Mouse (Mus musculus) CD8-positive naive resting alpha-beta T cell, adult 2 months (primary cell): Measurements from ENCODE around the gene Spag7.

Experiments used
- DNase-seq, 2 experiments: peaks; one replicate each; pipeline ENCODE4 v3.0.0; 2022; ENCODE audit warnings: low read depth in 2 of 2, low spot score in 2 of 2

Spag7 gene

GRCm38 (mm10) chr11:70657573-70657972, 11.6 kb downstream of the Spag7 start:
- no peak for DNase-seq

DNA sequence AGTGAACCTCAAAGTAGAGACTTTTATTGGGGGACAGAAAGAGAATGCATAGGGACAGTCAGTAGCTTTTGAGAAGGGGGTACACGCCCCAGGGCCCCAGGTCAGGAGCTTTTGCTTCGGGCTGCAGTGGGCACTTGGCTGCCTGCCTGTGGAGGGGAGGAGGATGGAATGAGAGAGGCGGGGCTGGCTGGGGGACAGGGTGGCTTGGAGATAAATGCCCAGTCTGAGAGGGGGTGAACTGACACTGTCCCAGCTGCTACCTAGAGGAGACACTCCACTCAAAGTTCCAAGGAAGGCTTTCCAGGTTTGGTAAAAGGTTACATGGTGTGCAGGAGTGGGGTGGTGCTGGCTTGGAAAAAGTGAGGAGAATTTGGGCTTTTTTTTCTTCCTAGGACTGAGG, 12.3 kb downstream of the Spag7 start, which contains the start of gene Eno3:
TSS of gene Eno3 (plus strand) at position 239 of the 400 bp plus-strand sequence.
- DNase-seq: no peak

- DNase-seq: no peak
Measured at GRCm38 (mm10) chr11:70656456-70656927, 12.7 kb downstream of the Spag7 start.

GRCm38 (mm10) chr11:70655571-70656455, 13.4 kb downstream of the Spag7 start:
- DNase-seq: peak; percentile 26

GRCm38 (mm10) chr11:70654923-70655570, 14.2 kb downstream of the Spag7 start:
- peak; percentile 50 to 68 for DNase-seq

- DNase-seq: peak; percentile 64 to 67
Measured at GRCm38 (mm10) chr11:70654198-70654922, 14.9 kb downstream of the Spag7 start, which contains the start of gene Pfn1. TSS of gene Pfn1 (minus strand) at chr11:70654644.

DNA sequence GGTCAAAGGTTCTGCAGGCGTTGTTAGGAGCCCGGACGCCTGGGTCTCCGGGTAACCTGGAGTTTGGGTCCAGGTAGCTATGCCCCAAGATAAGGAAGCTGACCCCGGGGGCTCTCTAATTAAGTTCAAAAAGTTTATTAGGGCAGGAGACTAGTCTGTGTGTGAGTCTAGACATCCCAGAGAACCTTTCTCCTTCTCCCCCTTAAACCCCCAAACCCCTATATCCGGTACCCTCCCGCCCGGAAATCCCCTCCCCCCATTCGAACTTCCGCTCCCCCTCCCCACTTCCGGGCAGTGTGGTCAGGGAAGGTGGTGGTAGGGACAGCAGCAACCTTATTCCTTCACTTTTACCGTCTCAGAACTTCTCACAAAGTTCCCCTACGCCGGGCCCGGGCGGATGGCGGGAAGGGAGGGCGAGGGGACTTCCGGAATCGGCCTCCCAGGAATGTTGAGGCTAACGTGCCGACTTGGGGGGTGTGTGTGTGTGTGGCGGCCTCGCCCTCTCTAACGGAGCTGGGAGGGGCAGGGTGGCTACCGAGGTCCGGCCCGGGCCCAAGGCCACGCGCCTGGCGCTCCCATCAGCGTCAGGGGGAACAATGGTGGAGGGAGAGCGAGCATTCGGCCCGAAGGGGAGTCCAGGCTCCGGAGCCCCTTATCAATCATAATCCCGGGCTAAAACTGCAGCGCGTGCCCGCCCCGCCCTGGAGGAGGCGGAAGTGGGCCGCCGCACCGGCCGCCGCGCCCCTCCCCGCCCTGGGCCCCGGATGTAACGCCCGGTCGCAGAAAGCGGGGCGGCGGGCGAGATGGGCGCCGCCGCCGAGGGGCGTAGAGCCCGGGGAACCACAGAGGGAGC, 15.6 kb downstream of the Spag7 start:
- peak; percentile 41 to 51 for DNase-seq

- peak in 1 of 2 experiments; percentile 37 for DNase-seq
Measured at GRCm38 (mm10) chr11:70652884-70653344, 16.3 kb downstream of the Spag7 start.

GRCm38 (mm10) chr11:70652029-70652883, 17.0 kb downstream of the Spag7 start:
- peak in 1 of 2 experiments; percentile 32 for DNase-seq

DNA sequence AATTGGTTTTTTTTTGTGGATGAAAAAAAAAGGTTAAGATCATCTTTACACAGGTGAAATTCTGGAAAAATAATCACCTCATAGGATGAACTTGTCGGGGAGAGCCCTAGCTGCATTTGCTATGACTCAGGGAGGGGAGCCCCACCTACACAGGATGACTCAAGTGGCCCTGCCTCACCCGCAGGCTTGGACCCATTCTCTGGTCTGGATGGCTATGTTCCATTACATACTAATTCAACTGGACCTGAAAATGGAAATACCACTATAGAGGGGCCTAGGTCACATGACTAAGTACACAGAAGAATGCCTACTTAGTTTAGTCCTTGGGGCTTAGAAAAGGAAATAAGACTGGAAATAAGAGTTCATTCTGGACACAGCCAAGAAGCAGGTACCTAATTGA, 17.8 kb downstream of the Spag7 start:
- no peak for DNase-seq

DNA sequence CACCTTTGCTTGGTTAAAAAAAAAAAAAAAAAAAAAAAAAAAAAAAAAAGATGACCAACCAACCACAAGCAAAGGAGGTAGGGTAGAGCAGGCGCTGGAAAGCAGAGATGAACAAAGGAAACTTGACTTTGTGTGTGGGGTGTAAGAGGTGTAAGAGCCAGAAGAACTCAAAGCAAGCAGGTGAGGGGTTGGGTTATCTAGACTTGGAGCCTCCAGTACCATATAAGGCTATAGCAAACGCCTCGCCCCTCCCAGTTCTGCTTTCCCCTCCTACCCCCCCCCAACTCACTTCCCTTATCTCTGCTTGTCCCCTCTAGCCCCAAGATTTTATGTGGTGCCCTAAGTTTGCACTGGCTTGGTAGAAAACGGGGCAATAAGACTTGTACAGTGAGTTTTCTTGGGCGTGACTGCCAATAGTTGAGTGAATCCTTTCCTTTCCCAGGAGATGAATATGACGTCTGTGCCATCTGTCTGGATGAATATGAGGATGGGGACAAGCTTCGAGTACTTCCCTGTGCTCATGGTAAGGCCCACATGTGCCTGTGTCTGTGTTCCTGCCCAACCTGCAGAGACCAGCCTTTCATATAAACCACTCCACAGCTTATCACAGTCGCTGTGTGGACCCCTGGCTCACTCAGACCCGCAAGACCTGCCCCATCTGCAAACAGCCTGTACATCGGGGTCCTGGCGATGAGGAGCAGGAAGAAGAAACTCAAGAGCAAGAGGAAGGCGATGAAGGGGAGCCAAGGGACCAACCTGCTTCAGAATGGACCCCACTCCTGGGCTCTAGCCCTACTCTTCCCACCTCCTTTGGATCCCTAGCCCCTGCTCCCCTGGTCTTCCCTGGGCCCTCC, 18.7 kb downstream of the Spag7 start:
- DNase-seq: peak; percentile 30 to 51

DNA sequence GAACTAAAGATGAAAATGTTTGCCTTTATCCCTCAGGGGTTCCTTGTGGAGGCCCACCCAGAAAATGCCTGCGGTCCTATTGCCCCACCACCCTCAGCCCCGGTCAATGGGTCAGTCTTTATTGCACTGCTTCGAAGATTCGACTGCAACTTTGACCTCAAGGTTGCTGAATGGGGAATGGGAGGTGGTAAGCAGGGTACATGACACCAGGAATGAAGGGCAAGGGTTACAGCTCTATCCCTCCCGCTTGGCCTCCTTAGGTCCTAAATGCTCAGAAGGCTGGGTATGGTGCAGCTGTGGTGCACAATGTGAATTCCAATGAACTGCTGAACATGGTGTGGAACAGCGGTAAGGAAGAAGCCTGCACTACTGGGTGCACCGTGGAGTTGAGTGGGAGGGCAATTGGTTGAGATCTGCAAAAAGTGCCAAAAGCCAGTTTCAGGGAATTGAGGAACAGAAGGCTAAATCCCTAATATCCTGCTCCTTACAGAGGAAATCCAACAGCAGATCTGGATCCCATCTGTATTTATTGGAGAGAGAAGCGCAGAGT, 20.0 kb downstream of the Spag7 start:
- no peak for DNase-seq

DNA sequence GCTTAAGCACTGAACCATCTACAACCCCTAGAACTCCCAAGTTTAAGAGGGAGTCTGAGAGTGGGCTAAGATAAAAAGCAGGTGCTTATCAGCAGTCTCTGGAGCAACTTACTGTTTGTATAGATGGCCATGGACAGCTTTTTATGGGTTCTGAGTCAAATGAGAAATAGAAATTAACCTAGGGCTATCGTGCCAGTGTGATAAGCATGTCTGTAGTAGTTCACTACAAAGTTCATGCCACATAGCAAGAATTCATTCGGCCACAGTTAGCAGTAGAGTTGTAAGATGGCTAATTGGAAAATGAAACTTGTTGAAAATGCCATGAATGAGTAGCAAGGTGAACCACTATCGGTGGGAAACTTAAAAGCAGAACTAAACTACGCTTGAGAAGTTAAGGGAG, 20.7 kb downstream of the Spag7 start:
- DNase-seq: no peak

GRCm38 (mm10) chr11:70647716-70648420, 21.3 kb downstream of the Spag7 start:
- DNase-seq: peak; percentile 27 to 28

DNA sequence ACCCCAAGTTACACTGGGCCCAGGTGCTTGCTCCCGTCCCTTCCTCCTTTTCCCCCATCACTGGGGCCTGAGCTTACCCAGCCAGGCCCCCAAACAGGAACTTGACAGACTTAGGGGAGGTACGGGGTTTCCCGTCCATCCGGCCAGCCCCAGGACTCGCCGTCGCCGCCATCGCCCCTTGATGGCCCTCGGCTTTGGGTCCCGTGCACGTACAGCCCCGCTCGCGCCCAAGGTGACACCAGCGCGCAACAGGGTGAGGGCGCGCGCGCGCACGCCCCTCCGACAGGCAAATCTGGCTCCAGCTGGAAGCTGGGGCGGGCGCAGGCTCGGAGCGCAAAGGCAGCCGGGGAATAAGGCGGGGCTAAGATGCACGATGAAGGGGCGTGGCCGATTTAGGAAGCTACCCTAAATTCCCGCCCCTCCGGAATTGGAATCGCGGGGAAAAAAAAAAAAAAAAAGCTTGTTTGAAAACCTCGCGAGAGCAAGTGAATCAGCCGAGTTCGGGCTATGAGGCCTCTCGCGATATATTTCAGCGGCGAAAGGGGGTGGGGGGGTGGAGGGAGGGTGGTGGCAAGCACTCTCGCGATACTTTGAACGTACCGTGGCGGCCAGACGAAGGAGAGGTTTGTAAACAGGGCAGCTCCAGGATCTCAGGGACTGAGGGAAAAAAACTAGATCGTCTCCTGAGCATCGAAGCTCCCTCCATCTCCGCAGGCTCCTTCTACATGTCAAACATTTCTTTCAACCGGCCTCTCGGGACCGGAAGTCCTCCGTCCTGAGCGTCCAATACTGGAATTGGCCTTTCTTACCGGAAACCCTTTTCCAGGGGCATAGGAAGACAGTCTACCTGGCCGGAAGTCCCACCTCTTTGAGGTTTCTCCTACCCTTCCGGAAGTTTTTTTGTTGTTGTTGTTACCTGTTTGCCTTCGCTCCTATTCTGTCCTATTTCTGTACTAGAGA, 22.2 kb downstream of the Spag7 start, which contains the start of the genes Rnf167 and Slc25a11:
TSS of gene Rnf167 (plus strand) at position 545 of the 960 bp plus-strand sequence.
TSS of gene Slc25a11 (minus strand) at position 789 of the 960 bp plus-strand sequence.
- DNase-seq: peak; percentile 89 to 95

DNA sequence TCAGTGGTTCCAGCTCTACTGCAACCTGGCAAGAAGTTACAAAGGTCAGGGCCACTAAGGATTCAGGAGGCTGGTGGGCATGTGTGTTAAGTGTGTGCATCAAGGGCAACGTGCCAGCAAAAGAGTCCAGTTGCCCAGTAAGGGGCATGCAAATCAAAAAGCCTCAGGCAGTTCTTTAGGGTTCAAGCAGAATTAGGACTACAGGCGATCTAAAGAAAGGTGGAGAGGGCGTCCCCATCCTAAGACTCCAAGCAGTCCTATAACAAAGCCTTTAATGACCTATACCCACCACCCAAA, 23.0 kb downstream of the Spag7 start:
- no peak for DNase-seq
